Mouse (Mus musculus): ENCODE results near the gene Pdp2. TPM values are rescaled to one million over a fixed set of nuclear protein-coding genes. Genes with fewer than 3 reads are reported as not detected.

Pdp2 gene
- total and polyA plus RNA-seq, 2 experiments from 2014 or later, result 16.0 to 18.0 TPM

GRCm38 (mm10) chr8:104601386-104601785 is 10.1 kb downstream of the Pdp2 start:
- ATAC-seq (ENCODE audit: low FRiP score) (no peak), DNase-seq (ENCODE audit: low spot score) (no peak)
- H3K36me3 ChIP-seq (ENCODE audit: insufficient read depth, low read length), result no peaks in the 10 kb centered on the region
- peaks cover 3% of the 10 kb centered on the region; the same call in 1 of the 2 replicates for H3K27me3 ChIP-seq (ENCODE audit: insufficient read depth, low read length)
- H3K4me2 ChIP-seq (ENCODE audit: low read depth, low read length, poor library complexity, severe bottlenecking), result no peak overlapping the region
- WGBS, result 29% methylated on average over 7 of the region's 7 CpGs
- H3K9ac ChIP-seq (replicated peaks; ENCODE audit: low read length, poor library complexity, severe bottlenecking), result no peak overlapping the region
- H3K4me3 ChIP-seq (ENCODE audit: low read depth, low read length), result no peak overlapping the region
- no peaks in the 10 kb centered on the region; the same call in 1 of the 2 replicates for H3K4me1 ChIP-seq (ENCODE audit: insufficient read depth, low read length)
- TF ChIP-seq CTCF (IDR thresholded peaks at IDR 0.05), result no peak
- no peaks in the 10 kb centered on the region for H3K9me3 ChIP-seq (ENCODE audit: low read length)
- no peak overlapping the region for H3K27ac ChIP-seq (ENCODE audit: low read depth, low read length)

DNA sequence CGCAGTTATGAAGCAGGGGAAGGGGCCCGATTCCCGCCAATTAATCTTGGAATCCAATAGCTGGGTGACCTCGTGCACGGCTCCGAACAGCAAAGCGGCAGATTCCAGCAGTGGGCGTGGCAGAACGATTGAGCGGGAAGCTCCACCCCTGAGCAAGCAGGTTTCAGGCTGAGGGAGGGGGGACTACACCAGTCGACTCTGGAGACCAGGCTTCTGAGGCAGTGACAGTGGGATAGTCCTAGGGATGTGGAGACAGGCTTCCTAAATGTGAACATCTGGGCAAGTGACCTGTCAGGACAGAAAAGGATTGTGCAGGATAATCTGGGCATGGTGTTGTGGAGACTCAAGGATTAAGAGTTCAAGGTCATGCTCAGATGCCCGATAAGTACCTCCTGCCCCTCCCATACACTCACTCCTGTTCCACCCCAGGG is 10.7 kb downstream of the Pdp2 start:
- DNase-seq (ENCODE audit: low spot score), result no peak
- peak overlapping the region; percentile 41 for H3K4me2 ChIP-seq (ENCODE audit: low read depth, low read length, poor library complexity, severe bottlenecking)
- 0 out of 2 replicates have a peak, but pooled peaks have one; percentile 32 for ATAC-seq (ENCODE audit: low FRiP score)
- no peaks in the 10 kb centered on the region; the same call in 1 of the 2 replicates for H3K4me1 ChIP-seq (ENCODE audit: insufficient read depth, low read length)
- 2% methylated on average over 12 of the region's 12 CpGs for WGBS
- H3K27ac ChIP-seq (ENCODE audit: low read depth, low read length), result no peak overlapping the region
- H3K36me3 ChIP-seq (ENCODE audit: insufficient read depth, low read length), result no peaks in the 10 kb centered on the region
- peaks cover 3% of the 10 kb centered on the region; the same call in 1 of the 2 replicates for H3K27me3 ChIP-seq (ENCODE audit: insufficient read depth, low read length)
- H3K9ac ChIP-seq (replicated peaks; ENCODE audit: low read length, poor library complexity, severe bottlenecking), result no peak overlapping the region
- TF ChIP-seq CTCF (IDR thresholded peaks at IDR 0.05), result no peak
- H3K9me3 ChIP-seq (ENCODE audit: low read length), result no peaks in the 10 kb centered on the region
- peak overlapping the region; percentile 15; the same call in 1 of the 2 replicates for H3K4me3 ChIP-seq (ENCODE audit: low read depth, low read length)

- H3K4me2 ChIP-seq (ENCODE audit: low read depth, low read length, poor library complexity, severe bottlenecking), result peak overlapping the region; percentile 41
- peak overlapping the region; percentile 15; the same call in 1 of the 2 replicates for H3K4me3 ChIP-seq (ENCODE audit: low read depth, low read length)
- whole genome bisulfite sequencing, result 19% methylated on average over 21 of the region's 21 CpGs
- H3K9ac ChIP-seq (replicated peaks; ENCODE audit: low read length, poor library complexity, severe bottlenecking), result no peak overlapping the region
- ATAC-seq (ENCODE audit: low FRiP score) (peak; percentile 88), DNase-seq (ENCODE audit: low spot score) (peak; percentile 95)
- no peaks in the 10 kb centered on the region for H3K36me3 ChIP-seq (ENCODE audit: insufficient read depth, low read length)
- no peak overlapping the region for H3K27ac ChIP-seq (ENCODE audit: low read depth, low read length)
- TF ChIP-seq CTCF (IDR thresholded peaks at IDR 0.05), result peak; percentile 97
- H3K9me3 ChIP-seq (ENCODE audit: low read length), result no peaks in the 10 kb centered on the region
- H3K27me3 ChIP-seq (ENCODE audit: insufficient read depth, low read length), result peaks cover 3% of the 10 kb centered on the region; the same call in 1 of the 2 replicates
- H3K4me1 ChIP-seq (ENCODE audit: insufficient read depth, low read length), result no peaks in the 10 kb centered on the region; the same call in 1 of the 2 replicates
Measured at GRCm38 (mm10) chr8:104602468-104603244, 11.4 kb downstream of the Pdp2 start.

DNA sequence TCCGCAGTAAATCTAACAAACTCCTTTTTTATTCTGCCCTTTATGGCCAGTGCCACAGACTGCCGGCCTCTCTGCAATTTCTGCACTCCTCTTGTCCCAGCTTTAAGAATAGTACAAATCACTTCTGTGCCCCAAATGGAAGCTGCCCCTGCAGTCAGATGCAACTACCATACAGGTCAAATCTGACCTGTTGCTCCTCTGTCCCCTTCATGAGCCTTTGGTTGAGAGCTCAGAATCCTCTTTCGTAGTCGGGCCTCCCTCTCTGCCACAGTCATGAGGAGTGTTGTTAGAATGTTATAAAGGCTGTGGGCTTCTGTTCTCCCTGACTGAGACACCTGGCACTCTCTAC is 12.0 kb downstream of the Pdp2 start:
- Histone ChIP-seq H3K36me3 (ENCODE audit: insufficient read depth, low read length) (no peaks in the 10 kb centered on the region), H3K4me3 (ENCODE audit: low read depth, low read length) (no peak overlapping the region), H3K4me1 (ENCODE audit: insufficient read depth, low read length) (no peaks in the 10 kb centered on the region; the same call in 1 of the 2 replicates), H3K9ac (replicated peaks; ENCODE audit: low read length, poor library complexity, severe bottlenecking) (no peak overlapping the region), H3K4me2 (ENCODE audit: low read depth, low read length, poor library complexity, severe bottlenecking) (no peak overlapping the region), H3K9me3 (ENCODE audit: low read length) (no peaks in the 10 kb centered on the region), H3K27ac (ENCODE audit: low read depth, low read length) (no peak overlapping the region), H3K27me3 (ENCODE audit: insufficient read depth, low read length) (peaks cover 3% of the 10 kb centered on the region; the same call in 1 of the 2 replicates)
- ATAC-seq (ENCODE audit: low FRiP score) (no peak), DNase-seq (ENCODE audit: low spot score) (no peak)
- no peak for TF ChIP-seq CTCF (IDR thresholded peaks at IDR 0.05)
- WGBS, result 72% methylated on average over 4 of the region's 4 CpGs

DNA sequence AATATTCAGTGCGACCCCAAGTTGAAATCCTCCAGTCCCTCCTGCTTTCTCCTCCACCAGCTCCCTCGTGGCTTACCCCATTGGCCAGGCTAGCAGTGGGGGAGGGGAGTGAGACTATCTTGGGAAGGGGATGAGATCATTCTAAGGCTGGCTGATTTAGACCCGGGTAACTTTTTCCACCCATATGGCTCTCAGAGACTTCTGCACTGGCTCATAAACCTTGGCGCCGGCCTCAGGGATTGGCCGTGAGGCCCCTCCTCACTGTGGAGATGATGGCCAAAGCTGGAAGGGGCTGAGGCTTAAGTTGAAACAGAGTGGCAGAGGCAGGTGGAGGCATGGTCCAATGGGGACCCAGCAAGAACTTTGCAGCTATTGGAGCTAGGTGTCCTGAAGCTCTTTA is 15.1 kb downstream of the Pdp2 start:
- no peak for TF ChIP-seq CTCF (IDR thresholded peaks at IDR 0.05)
- Histone ChIP-seq H3K9ac (replicated peaks; ENCODE audit: low read length, poor library complexity, severe bottlenecking) (no peak overlapping the region), H3K4me1 (ENCODE audit: insufficient read depth, low read length) (no peaks in the 10 kb centered on the region; the same call in 1 of the 2 replicates), H3K9me3 (ENCODE audit: low read length) (no peaks in the 10 kb centered on the region), H3K27ac (ENCODE audit: low read depth, low read length) (no peak overlapping the region), H3K27me3 (ENCODE audit: insufficient read depth, low read length) (peaks cover 3% of the 10 kb centered on the region; the same call in 1 of the 2 replicates), H3K4me2 (ENCODE audit: low read depth, low read length, poor library complexity, severe bottlenecking) (no peak overlapping the region), H3K36me3 (ENCODE audit: insufficient read depth, low read length) (no peaks in the 10 kb centered on the region), H3K4me3 (ENCODE audit: low read depth, low read length) (no peak overlapping the region)
- DNase-seq (ENCODE audit: low spot score) (no peak), ATAC-seq (ENCODE audit: low FRiP score) (no peak)
- 54% methylated on average over 6 of the region's 6 CpGs for WGBS

DNA sequence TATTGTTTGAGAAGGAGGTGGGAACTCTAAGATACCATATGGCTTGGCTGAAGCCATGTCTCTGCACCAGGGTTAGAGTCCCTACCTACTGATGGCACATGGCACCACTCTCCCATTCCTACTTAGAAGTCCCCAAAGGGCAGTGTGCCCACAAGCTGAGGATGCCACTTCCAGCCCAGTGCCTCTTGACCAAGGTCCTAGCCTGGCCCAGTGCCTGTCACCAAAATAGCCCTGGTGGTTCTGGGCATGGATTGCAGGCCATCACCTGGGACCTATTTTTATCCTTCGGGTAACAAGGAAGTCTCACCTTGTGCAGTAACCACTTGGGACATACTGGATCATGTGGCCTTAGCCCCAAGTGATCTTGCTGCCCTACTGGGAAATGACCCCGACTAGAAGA is 16.7 kb downstream of the Pdp2 start:
- H3K9ac ChIP-seq (replicated peaks; ENCODE audit: low read length, poor library complexity, severe bottlenecking), result no peak overlapping the region
- DNase-seq (ENCODE audit: low spot score) (no peak), ATAC-seq (ENCODE audit: low FRiP score) (no peak)
- H3K4me1 ChIP-seq (ENCODE audit: insufficient read depth, low read length), result no peaks in the 10 kb centered on the region
- no peak overlapping the region for H3K27ac ChIP-seq (ENCODE audit: low read depth, low read length)
- WGBS, result 78% methylated on average over 2 of the region's 2 CpGs
- H3K4me3 ChIP-seq (ENCODE audit: low read depth, low read length), result no peak overlapping the region
- H3K36me3 ChIP-seq (ENCODE audit: insufficient read depth, low read length), result no peaks in the 10 kb centered on the region
- H3K27me3 ChIP-seq (ENCODE audit: insufficient read depth, low read length), result no peaks in the 10 kb centered on the region
- H3K4me2 ChIP-seq (ENCODE audit: low read depth, low read length, poor library complexity, severe bottlenecking), result no peak overlapping the region
- TF ChIP-seq CTCF (IDR thresholded peaks at IDR 0.05), result no peak
- no peaks in the 10 kb centered on the region for H3K9me3 ChIP-seq (ENCODE audit: low read length)

Data from midbrain, postnatal 0 days (tissue).